ENCODE assay signal across 11 mouse cellular contexts in the genomic region with DNA sequence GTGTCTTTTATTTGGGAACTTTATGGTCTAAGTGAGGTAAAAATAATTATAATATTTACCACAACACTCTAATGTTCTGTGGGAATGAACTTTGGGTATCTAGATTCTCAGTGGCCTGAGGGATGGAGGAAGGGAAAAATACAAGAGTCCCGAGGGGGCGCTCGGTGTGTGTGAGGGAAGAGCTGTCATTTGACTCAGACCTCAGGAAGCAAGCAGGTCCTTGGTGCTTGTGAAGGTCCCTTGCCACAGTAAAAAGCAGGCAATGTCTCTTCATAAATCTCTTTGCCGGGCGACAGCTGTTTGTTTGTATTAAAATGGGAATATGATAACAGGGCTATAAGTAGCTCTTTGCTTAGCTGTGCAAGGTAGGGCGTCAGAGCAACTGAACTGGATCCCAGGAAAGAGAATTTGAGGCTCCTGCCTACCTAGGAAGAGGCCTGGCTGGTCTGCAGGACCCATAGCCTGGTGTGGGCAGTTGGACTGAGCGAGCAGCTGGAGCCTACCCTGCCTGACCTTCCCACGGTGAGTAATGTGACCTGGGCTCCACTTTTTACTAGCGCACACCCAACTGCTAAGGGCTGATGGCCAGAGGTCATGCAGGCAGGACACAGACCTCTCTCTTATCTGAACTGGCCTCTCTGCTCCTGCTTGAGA. TPM values are rescaled to one million over a fixed set of nuclear protein-coding genes. Genes with fewer than 3 reads are reported as not detected.
DNase-seq lines count a peak whose midpoint lies in the region; ATAC-seq and TF ChIP-seq lines count a peak whose summit lies in the region.
"Had no signal": no experiment of that assay in that cellular context is flagged by ENCODE, and none has a peak within 500 bp of the region (broad histone marks: within the 10 kb centered on the region; RNA-seq: fewer than 3 reads in every experiment).

No protein-coding gene starts in this region.

- no peak for TF ChIP-seq CTCF in heart, adult 2 months (IDR thresholded peaks at IDR 0.05)

- no peak for TF ChIP-seq POLR2A in heart, adult 2 months (IDR thresholded peaks at IDR 0.05; ENCODE audit: insufficient read depth, low read depth, low read length)

- peak; percentile 64; the same call in 1 of the 2 replicates for TF ChIP-seq EP300 in heart, adult 2 months (IDR thresholded peaks at IDR 0.05; ENCODE audit: insufficient read depth, low read depth, low read length)

- H3K4me1 ChIP-seq in heart, adult 2 months (ENCODE audit: control insufficient read depth, insufficient read depth, low read length) = peaks cover 8% of the 10 kb centered on the region; the same call in 1 of the 2 replicates
- H3K4me1 ChIP-seq in heart, embryonic 12.5 days (replicated peaks) = peaks cover 13% of the 10 kb centered on the region
- peaks cover 6% of the 10 kb centered on the region for H3K4me1 ChIP-seq in limb, embryonic 10.5 days
- 0 out of 2 replicates have a peak, but pooled peaks cover 4% of the 10 kb centered on the region for H3K4me1 ChIP-seq in stomach, embryonic 15.5 days
- H3K4me1 ChIP-seq: hindbrain, embryonic 15.5 days had no signal

- no peaks in the 10 kb centered on the region; the same call in 1 of the 2 replicates for H3K79me2 ChIP-seq in heart, adult 2 months (replicated peaks; ENCODE audit: control insufficient read depth, insufficient read depth, low read length)

- no peak overlapping the region for H3K4me3 ChIP-seq in heart, adult 2 months
- no peak overlapping the region for H3K4me3 ChIP-seq in heart, embryonic 12.5 days
- no peak overlapping the region for H3K4me3 ChIP-seq in limb, embryonic 10.5 days
- no peak overlapping the region for H3K4me3 ChIP-seq in stomach, embryonic 15.5 days (replicated peaks)
- H3K4me3 ChIP-seq: hindbrain, embryonic 15.5 days had no signal

- WGBS in heart, adult 2 months = 43% methylated on average over 9 of the region's 9 CpGs
- WGBS in heart, embryonic 12.5 days = 40% methylated on average over 9 of the region's 9 CpGs
- WGBS in limb, embryonic 10.5 days = 63% methylated on average over 9 of the region's 9 CpGs
- WGBS in stomach, embryonic 15.5 days = 32% methylated on average over 9 of the region's 9 CpGs

- H3K36me3 ChIP-seq in heart, adult 2 months (ENCODE audit: control insufficient read depth, insufficient read depth, low read length) = peaks cover 4% of the 10 kb centered on the region; the same call in 1 of the 2 replicates
- H3K36me3 ChIP-seq in heart, embryonic 12.5 days = no peaks in the 10 kb centered on the region
- H3K36me3 ChIP-seq in limb, embryonic 10.5 days = no peaks in the 10 kb centered on the region
- H3K36me3 ChIP-seq in stomach, embryonic 15.5 days = no peaks in the 10 kb centered on the region
- H3K36me3 ChIP-seq: hindbrain, embryonic 15.5 days had no signal

- peak overlapping the region; percentile 82 for H3K27ac ChIP-seq in heart, adult 2 months
- H3K27ac ChIP-seq in heart, embryonic 12.5 days (ENCODE audit: poor library complexity, severe bottlenecking) = peak overlapping the region; percentile 45; the same call in 1 of the 2 replicates
- peak overlapping the region; percentile 5; the same call in 1 of the 2 replicates for H3K27ac ChIP-seq in limb, embryonic 10.5 days
- H3K27ac ChIP-seq in stomach, embryonic 15.5 days = peak overlapping the region; percentile 16; the same call in 1 of the 2 replicates
- H3K27ac ChIP-seq: hindbrain, embryonic 15.5 days had no signal

- DNase-seq in heart, adult 2 months = peak; percentile 35 to 61
- DNase-seq in heart, postnatal 25 days (ENCODE audit: low spot score) = no peak
- DNase-seq in limb, embryonic 10.5 days (ENCODE audit: low spot score) = no peak
- no peak for DNase-seq in layer of hippocampus, adult 9-11 months
- DNase-seq in kidney, adult 18-20 months = no peak
- DNase-seq: lung, postnatal 10 days had no signal

- no peak overlapping the region for H3K4me2 ChIP-seq in heart, embryonic 12.5 days
- no peak overlapping the region for H3K4me2 ChIP-seq in stomach, embryonic 15.5 days
- H3K4me2 ChIP-seq: hindbrain, embryonic 15.5 days had no signal

- H3K9ac ChIP-seq in heart, adult 2 months (ENCODE audit: low read depth, low read length) = no peak overlapping the region
- H3K9ac ChIP-seq in heart, embryonic 12.5 days = 0 out of 2 replicates have a peak overlapping the region, but pooled peaks have one; percentile 16
- no peak overlapping the region for H3K9ac ChIP-seq in stomach, embryonic 15.5 days
- H3K9ac ChIP-seq: hindbrain, embryonic 15.5 days had no signal

- no peaks in the 10 kb centered on the region for H3K27me3 ChIP-seq in heart, adult 2 months (ENCODE audit: control insufficient read depth, insufficient read depth, low read length)
- no peaks in the 10 kb centered on the region for H3K27me3 ChIP-seq in heart, embryonic 12.5 days (replicated peaks)
- H3K27me3 ChIP-seq in limb, embryonic 10.5 days (ENCODE audit: low read depth, poor library complexity, severe bottlenecking) = no peaks in the 10 kb centered on the region
- H3K27me3 ChIP-seq in stomach, embryonic 15.5 days (replicated peaks) = no peaks in the 10 kb centered on the region
- H3K27me3 ChIP-seq: hindbrain, embryonic 15.5 days had no signal

- no peak for ATAC-seq in heart, embryonic 12.5 days (ENCODE audit: insufficient number of reproducible peaks, low FRiP score)
- ATAC-seq in stomach, embryonic 15.5 days (ENCODE audit: insufficient read depth, low FRiP score, low read depth) = peak; percentile 34; the same call in 1 of the 2 replicates
- no peak for ATAC-seq in cerebellum, adult (ENCODE audit: insufficient number of reproducible peaks, low FRiP score, low TSS enrichment)
- ATAC-seq: midbrain, embryonic 16.5 days had no signal

- H3K9me3 ChIP-seq in heart, embryonic 12.5 days (replicated peaks) = no peaks in the 10 kb centered on the region
- H3K9me3 ChIP-seq in limb, embryonic 10.5 days (replicated peaks) = no peaks in the 10 kb centered on the region
- no peaks in the 10 kb centered on the region for H3K9me3 ChIP-seq in stomach, embryonic 15.5 days
- H3K9me3 ChIP-seq: hindbrain, embryonic 15.5 days had no signal

- intact Hi-C loops in heart, adult 2 months (cut with DNase I) = loop anchor here (2.0 kb wide), 1 partner anchor 14 kb away; no protein-coding TSS in a partner anchor
- intact Hi-C loops in heart, postnatal 25 days (cut with DNase I) = no loop called here

RNA-seq across cellular contexts. Expression of a gene that starts 4.0 kb away (rescaled TPM):
- total RNA-seq in heart, adult 2 months (2021) = 10 to 100 TPM; 38.6 to 46.0 TPM
- 20.0 and 32.3 TPM in 2 replicates for polyA plus RNA-seq in heart, adult 2 months (2012; rRNA removed)
- total RNA-seq in heart, postnatal 25 days (2021) = 10 to 100 TPM; 38.5 to 46.1 TPM
- polyA plus RNA-seq in heart, embryonic 12.5 days (2016; fragmentation: Nextera tagmentation; extraction: Ambion mirVana) = 138 and 142 TPM in 2 replicates
- 199 TPM in 2 replicates for polyA plus RNA-seq in limb, embryonic 10.5 days (2016; fragmentation: Nextera tagmentation; extraction: Ambion mirVana)
- polyA plus RNA-seq in stomach, embryonic 15.5 days (2015; fragmentation: Nextera tagmentation; extraction: Ambion mirVana) = 149 and 151 TPM in 2 replicates

RNA-seq across cellular contexts. Expression of a gene that starts 8.3 kb away (rescaled TPM):
- total RNA-seq in heart, adult 2 months (2021) = 100 to 1,000 TPM; 339 to 480 TPM
- polyA plus RNA-seq in heart, adult 2 months (2012; rRNA removed) = 117 and 163 TPM in 2 replicates
- 100 to 1,000 TPM; 364 to 380 TPM for total RNA-seq in heart, postnatal 25 days (2021)
- polyA plus RNA-seq in heart, embryonic 12.5 days (2016; fragmentation: Nextera tagmentation; extraction: Ambion mirVana) = 53.7 and 58.6 TPM in 2 replicates
- 37.5 and 39.2 TPM in 2 replicates for polyA plus RNA-seq in limb, embryonic 10.5 days (2016; fragmentation: Nextera tagmentation; extraction: Ambion mirVana)
- polyA plus RNA-seq in stomach, embryonic 15.5 days (2015; fragmentation: Nextera tagmentation; extraction: Ambion mirVana) = 21.4 and 28.1 TPM in 2 replicates

RNA-seq across cellular contexts. Expression of a gene that starts 48.7 kb away (rescaled TPM):
- total RNA-seq in heart, adult 2 months (2021) = 10 to 100 TPM; 34.1 to 34.9 TPM
- 8.9 and 18.1 TPM in 2 replicates for polyA plus RNA-seq in heart, adult 2 months (2012; rRNA removed)
- 10 to 100 TPM; 32.2 to 32.3 TPM for total RNA-seq in heart, postnatal 25 days (2021)
- polyA plus RNA-seq in heart, embryonic 12.5 days (2016; fragmentation: Nextera tagmentation; extraction: Ambion mirVana) = 62.8 and 63.3 TPM in 2 replicates
- polyA plus RNA-seq in limb, embryonic 10.5 days (2016; fragmentation: Nextera tagmentation; extraction: Ambion mirVana) = 37.9 and 42.6 TPM in 2 replicates
- polyA plus RNA-seq in stomach, embryonic 15.5 days (2015; fragmentation: Nextera tagmentation; extraction: Ambion mirVana) = 58.0 and 59.2 TPM in 2 replicates

Comparison
In these comparisons a context has a peak if more than half of its experiments do, and no peak if none do; other contexts are left out.
1. DNase-seq: peak in heart, adult 2 months (2 of 2); none in heart, postnatal 25 days (single experiment), limb, embryonic 10.5 days (single experiment), layer of hippocampus, adult 9-11 months (single experiment) and kidney, adult 18-20 months (single experiment).
2. H3K27ac ChIP-seq: peak in every context shown above with its lines; median percentile 82 in heart, adult 2 months; 45 in heart, embryonic 12.5 days; 16 in stomach, embryonic 15.5 days; 5 in limb, embryonic 10.5 days.